Mouse (Mus musculus) layer of hippocampus, adult 2 months (tissue): ENCODE results near the gene Col23a1. TPM values are rescaled to one million over a fixed set of nuclear protein-coding genes. Genes with fewer than 3 reads are reported as not detected.
"Not testable (repeated sequence)": the region's sequence is repeated elsewhere in the genome, so short reads cannot be mapped to it uniquely, and the experiment has no call there.

ENCODE experiments used
- DNase-seq, 2 experiments: peaks; one replicate each; pipeline ENCODE4 v3.0.0; 2022; ENCODE audit warnings: low spot score in 2 of 2
- H3K27ac ChIP-seq: fragments of 200-600 bp; 2 replicates; pipeline ENCODE4 v1.8.1; 2022
- H3K4me3 ChIP-seq: fragments of 200-600 bp; 2 replicates; pipeline ENCODE4 v1.8.1; 2022; ENCODE audit warnings: mild to moderate bottlenecking
- CTCF ChIP-seq: fragments of 200-600 bp; conservative IDR thresholded peaks from 2 replicates; pipeline ENCODE4 v1.8.1; 2022; ENCODE audit warnings: antibody characterized with exemption, mild to moderate bottlenecking, moderate library complexity
- total RNA-seq, 2 experiments: library from RNA; stranded (reverse); gene quantifications; 2 replicates each; pipeline ENCODE4 v1.2.3; 2021

Gene Col23a1
- total RNA-seq, 2 experiments from 2014 or later, result 5.3 to 6.7 TPM

DNA sequence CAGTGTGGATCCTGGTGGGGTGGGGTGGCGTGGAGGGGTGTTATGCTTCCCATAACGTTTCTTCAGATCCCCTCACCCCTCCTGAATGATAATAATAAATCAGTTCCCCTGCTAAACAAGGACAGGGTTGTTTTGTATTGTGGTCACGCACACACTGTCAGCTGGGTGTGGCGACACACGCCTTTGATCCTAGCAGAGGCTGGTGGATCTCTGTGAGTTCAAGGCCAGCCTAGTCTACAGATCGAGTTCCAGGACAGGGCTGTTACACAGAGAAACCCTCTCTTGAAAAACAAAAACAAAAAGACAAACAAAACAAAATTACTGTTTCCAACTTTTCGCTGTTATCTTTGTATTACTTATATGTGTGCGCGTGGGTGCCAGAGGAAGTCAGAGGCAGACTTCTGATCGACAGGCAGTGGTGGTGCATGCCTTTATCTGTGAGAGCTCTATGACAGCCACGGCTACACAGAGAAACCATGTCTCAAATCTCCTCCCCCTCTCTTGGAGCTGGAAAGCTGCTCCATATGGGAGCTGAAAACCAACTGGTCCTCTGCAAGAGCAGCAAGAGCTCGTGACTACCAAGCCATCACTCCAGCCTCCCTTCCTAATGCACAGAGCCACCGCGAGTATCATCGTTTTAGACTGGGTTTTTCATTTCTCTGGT lies 340.1 kb downstream of the Col23a1 start:
- peak overlapping the region; percentile 7; the same call in 1 of the 2 replicates for H3K4me3 ChIP-seq
- H3K27ac ChIP-seq, result peak overlapping the region; percentile 95
- TF ChIP-seq CTCF, result no peak
- peak; percentile 55 to 85 for DNase-seq

DNA sequence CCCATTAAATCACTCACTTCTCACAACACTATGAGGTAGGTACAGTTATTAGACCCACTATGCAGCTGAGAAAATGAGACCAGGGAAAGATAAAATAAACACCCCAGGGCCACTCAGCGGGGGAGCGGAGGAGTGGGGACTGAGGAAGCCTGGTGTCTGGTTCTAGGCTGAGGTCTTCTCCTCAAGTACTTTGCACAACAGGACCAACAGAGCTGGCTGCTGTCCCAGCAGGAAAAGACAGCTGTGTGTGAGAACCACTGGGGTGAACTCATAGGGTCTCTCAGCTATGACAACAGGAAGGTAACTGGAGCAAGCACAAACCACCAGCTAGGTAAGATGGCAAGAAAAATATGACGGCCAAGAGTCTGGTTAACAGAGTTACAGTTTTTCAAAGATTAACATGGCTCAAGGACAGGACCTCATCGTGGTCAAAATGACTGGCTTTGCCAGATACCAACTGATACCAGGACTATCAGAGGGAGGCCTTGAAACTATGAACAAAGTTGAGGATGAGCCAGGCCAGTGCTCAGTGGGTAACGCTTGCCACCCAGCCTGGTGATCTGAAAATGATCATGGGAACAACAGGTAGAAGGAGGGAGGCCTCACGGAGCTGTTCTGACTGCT lies 342.5 kb downstream of the Col23a1 start:
- Histone ChIP-seq H3K4me3 (no peak overlapping the region), H3K27ac (peak overlapping the region; percentile 95; the same call in 1 of the 2 replicates)
- no peak for TF ChIP-seq CTCF
- DNase-seq, result no peak

DNA sequence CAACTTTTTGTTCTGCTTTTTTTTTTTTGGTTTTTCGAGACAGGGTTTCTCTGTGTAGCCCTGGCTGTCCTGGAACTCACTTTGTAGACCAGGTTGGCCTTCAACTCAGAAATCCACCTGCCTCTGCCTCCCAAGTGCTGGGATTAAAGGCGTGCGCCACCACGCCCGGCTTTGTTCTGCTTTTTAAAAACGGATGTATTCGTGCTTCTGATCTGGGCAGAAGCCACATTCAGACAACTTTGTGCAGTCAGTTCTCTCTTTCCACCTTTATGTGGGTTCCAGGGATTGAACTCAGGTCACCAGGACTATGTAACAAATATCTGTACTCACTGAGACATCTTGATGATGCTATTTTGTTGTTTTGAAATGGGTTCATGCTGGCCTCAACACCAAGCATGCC lies 343.5 kb downstream of the Col23a1 start:
- DNase-seq, H3K27ac ChIP-seq, H3K4me3 ChIP-seq: not testable (repeated sequence)

Other genes starting within 250 kb of the Col23a1 start
- gene Olfr1375, start 241.8 kb upstream of the Col23a1 start, total RNA-seq, result not detected
- gene Zfp354a, start 230.7 kb upstream of the Col23a1 start, total RNA-seq, result 1 to 10 TPM; 7.3 to 8.3 TPM
- gene Gm12569, start 69.4 kb upstream of the Col23a1 start, total RNA-seq, result not detected
- 100 to 1,000 TPM; 113 to 130 TPM for gene Clk4, start 28.2 kb upstream of the Col23a1 start, total RNA-seq
- gene BC049762, start 26.9 kb upstream of the Col23a1 start, total RNA-seq, result under 1 TPM in 1 of 2 experiments, not detected in 1; 0.44 TPM